Comparison of ENCODE assay signal across 8 mouse cellular contexts in genomic region chr10:79928030-79928694, GRCm38 (mm10). TPM values are rescaled to one million over a fixed set of nuclear protein-coding genes. Genes with fewer than 3 reads are reported as not detected.
DNase-seq lines count a peak whose midpoint lies in the region; ATAC-seq and TF ChIP-seq lines count a peak whose summit lies in the region.

No protein-coding gene starts in this region.

- H3K9ac ChIP-seq in heart, embryonic 14.5 days (ENCODE audit: low read length), result peak overlapping the region; percentile 95
- H3K9ac ChIP-seq in midbrain, embryonic 15.5 days, result peak overlapping the region; percentile 78

- no peak for TF ChIP-seq POLR2A in bone marrow macrophage, adult 2 months (IDR thresholded peaks at IDR 0.05; ENCODE audit: borderline replicate concordance, low read depth, low read length)

- WGBS in heart, embryonic 14.5 days, result under 1% methylated on average over 29 of the region's 29 CpGs
- under 1% methylated on average over 19 of the region's 29 CpGs for WGBS in midbrain, embryonic 15.5 days

- H3K4me2 ChIP-seq in heart, embryonic 14.5 days (ENCODE audit: low read length), result peak overlapping the region; percentile 83
- H3K4me2 ChIP-seq in midbrain, embryonic 15.5 days, result peak overlapping the region; percentile 81

- H3K27me3 ChIP-seq in heart, embryonic 14.5 days (ENCODE audit: control insufficient read depth, insufficient read depth, low read length), result peaks cover 3% of the 10 kb centered on the region; the same call in 1 of the 2 replicates
- peaks cover 5% of the 10 kb centered on the region for H3K27me3 ChIP-seq in midbrain, embryonic 15.5 days (replicated peaks)

- no peak for TF ChIP-seq CTCF in bone marrow macrophage, adult 2 months (IDR thresholded peaks at IDR 0.05; ENCODE audit: low read depth, low read length)

- peaks cover 39% of the 10 kb centered on the region for H3K4me1 ChIP-seq in bone marrow macrophage, adult 2 months (ENCODE audit: control insufficient read depth, insufficient read depth, low read length)
- peaks cover 20 to 42% of the 10 kb centered on the region in 2 experiments for H3K4me1 ChIP-seq in heart, embryonic 14.5 days (ENCODE audit: control insufficient read depth in 2 of 2, insufficient read depth in 2 of 2, low read length in 2 of 2)
- H3K4me1 ChIP-seq in midbrain, embryonic 15.5 days, result peaks cover 42% of the 10 kb centered on the region

- H3K36me3 ChIP-seq in heart, embryonic 14.5 days (ENCODE audit: control insufficient read depth, insufficient read depth, low read length), result peaks cover 19% of the 10 kb centered on the region
- peaks cover 6% of the 10 kb centered on the region; the same call in 1 of the 2 replicates for H3K36me3 ChIP-seq in midbrain, embryonic 15.5 days (replicated peaks)

- no peak for ATAC-seq in heart, embryonic 14.5 days (ENCODE audit: insufficient number of reproducible peaks, insufficient read depth, low FRiP score, low read depth)
- ATAC-seq in midbrain, embryonic 15.5 days (replicated peaks), result no peak

- DNase-seq in layer of hippocampus, adult 9-11 months, result peak; percentile 34
- no peak for DNase-seq in layer of hippocampus, adult 8-10 months (ENCODE audit: low spot score in 2 of 2)
- peak; percentile 60 for DNase-seq in liver
- no peak for DNase-seq in urinary bladder, postnatal 4 days (ENCODE audit: low spot score in 2 of 2)
- DNase-seq in layer of hippocampus, adult 9-10 months (ENCODE audit: low spot score), result no peak

- H3K9me3 ChIP-seq in heart, embryonic 14.5 days (ENCODE audit: control insufficient read depth, low read length), result no peaks in the 10 kb centered on the region
- no peaks in the 10 kb centered on the region for H3K9me3 ChIP-seq in midbrain, embryonic 15.5 days

- peak overlapping the region; percentile 86 for H3K27ac ChIP-seq in bone marrow macrophage, adult 2 months (ENCODE audit: insufficient read depth, low read depth, low read length)
- H3K27ac ChIP-seq in heart, embryonic 14.5 days (replicated peaks in 1 of 2; ENCODE audit: control insufficient read depth in 1 of 2, insufficient read depth in 1 of 2, low read depth in 2 of 2, low read length in 2 of 2), result peak overlapping the region; percentile 88 to 94
- peak overlapping the region; percentile 89 for H3K27ac ChIP-seq in midbrain, embryonic 15.5 days

- peak overlapping the region; percentile 77 for H3K4me3 ChIP-seq in bone marrow macrophage, adult 2 months (ENCODE audit: insufficient read depth, low read length)
- H3K4me3 ChIP-seq in heart, embryonic 14.5 days (ENCODE audit: control insufficient read depth in 1 of 2, insufficient read depth in 1 of 2, low read depth in 1 of 2, low read length in 2 of 2), result peak overlapping the region; percentile 89 to 93
- peak overlapping the region; percentile 92 for H3K4me3 ChIP-seq in midbrain, embryonic 15.5 days

RNA-seq across cellular contexts. Expression of gene Arid3a, which starts 1.3 kb away (rescaled TPM):
- total RNA-seq in layer of hippocampus, adult 8-10 months (2022), result 10 to 100 TPM in 1 of 4 experiments, 1 to 10 TPM in 3; 6.6 to 11.8 (median 7.5) TPM
- polyA plus RNA-seq in bone marrow macrophage, adult 2 months (2012; ENCODE audit: insufficient read depth, insufficient read length, missing spikeins), result 15.4 and 17.8 TPM in 2 replicates
- 1.9 and 2.8 TPM in 2 replicates for polyA plus RNA-seq in heart, embryonic 14.5 days (2014; fragmentation: Nextera tagmentation; extraction: Ambion mirVana)
- 2.9 and 4.7 TPM in 2 replicates for polyA plus RNA-seq in midbrain, embryonic 15.5 days (2015; fragmentation: Nextera tagmentation; extraction: Ambion mirVana)

RNA-seq across cellular contexts. Expression of gene R3hdm4, which starts 7.2 kb away (rescaled TPM):
- total RNA-seq in layer of hippocampus, adult 8-10 months (2022), result 100 to 1,000 TPM; 340 to 392 (median 347) TPM
- polyA plus RNA-seq in bone marrow macrophage, adult 2 months (2012; ENCODE audit: insufficient read depth, insufficient read length, missing spikeins), result 87.2 and 90.4 TPM in 2 replicates
- 96.7 and 98.5 TPM in 2 replicates for polyA plus RNA-seq in heart, embryonic 14.5 days (2014; fragmentation: Nextera tagmentation; extraction: Ambion mirVana)
- 292 and 296 TPM in 2 replicates for polyA plus RNA-seq in midbrain, embryonic 15.5 days (2015; fragmentation: Nextera tagmentation; extraction: Ambion mirVana)

RNA-seq across cellular contexts. Expression of gene Kiss1r, which starts 11.4 kb away (rescaled TPM):
- total RNA-seq in layer of hippocampus, adult 8-10 months (2022), result 1 to 10 TPM; 6.3 to 8.3 (median 7.6) TPM
- 0.67 and 0.71 TPM in 2 replicates for polyA plus RNA-seq in bone marrow macrophage, adult 2 months (2012; ENCODE audit: insufficient read depth, insufficient read length, missing spikeins)
- 0.19 and 0.70 TPM in 2 replicates for polyA plus RNA-seq in heart, embryonic 14.5 days (2014; fragmentation: Nextera tagmentation; extraction: Ambion mirVana)
- polyA plus RNA-seq in midbrain, embryonic 15.5 days (2015; fragmentation: Nextera tagmentation; extraction: Ambion mirVana), result 3.1 and 3.3 TPM in 2 replicates

RNA-seq across cellular contexts. Expression of gene Gm26602, which starts 17.5 kb away (rescaled TPM):
- total RNA-seq in layer of hippocampus, adult 8-10 months (2022), result not detected
- not detected in 2 replicates for polyA plus RNA-seq in bone marrow macrophage, adult 2 months (2012; ENCODE audit: insufficient read depth, insufficient read length, missing spikeins)
- polyA plus RNA-seq in heart, embryonic 14.5 days (2014; fragmentation: Nextera tagmentation; extraction: Ambion mirVana), result 4.6 TPM in 1 of 2 replicates, not detected in the other
- not detected in 2 replicates for polyA plus RNA-seq in midbrain, embryonic 15.5 days (2015; fragmentation: Nextera tagmentation; extraction: Ambion mirVana)

RNA-seq across cellular contexts. Expression of gene Med16, which starts 19.4 kb away (rescaled TPM):
- total RNA-seq in layer of hippocampus, adult 8-10 months (2022), result 10 to 100 TPM; 50.4 to 61.2 (median 57.1) TPM
- 14.6 and 19.3 TPM in 2 replicates for polyA plus RNA-seq in bone marrow macrophage, adult 2 months (2012; ENCODE audit: insufficient read depth, insufficient read length, missing spikeins)
- 34.7 TPM in 2 replicates for polyA plus RNA-seq in heart, embryonic 14.5 days (2014; fragmentation: Nextera tagmentation; extraction: Ambion mirVana)
- 64.5 and 66.5 TPM in 2 replicates for polyA plus RNA-seq in midbrain, embryonic 15.5 days (2015; fragmentation: Nextera tagmentation; extraction: Ambion mirVana)

Comparison
In these comparisons a context has a peak if more than half of its experiments do, and no peak if none do; other contexts are left out.
1. DNase-seq: peak in layer of hippocampus, adult 9-11 months (single experiment) and liver (single experiment); none in layer of hippocampus, adult 8-10 months (0 of 2), urinary bladder, postnatal 4 days (0 of 2) and layer of hippocampus, adult 9-10 months (single experiment).
2. Peak in every context shown above with its lines, with median percentiles within 50 percentile points of each other: H3K27ac ChIP-seq and H3K4me3 ChIP-seq.